Mouse (Mus musculus) embryonic facial prominence, embryonic 12.5 days (tissue): ENCODE data around the gene Cspg4. TPM values are rescaled to one million over a fixed set of nuclear protein-coding genes. Genes with fewer than 3 reads are reported as not detected.
A peak's percentile ranks its signal among the peaks of the same experiment; 100 is the strongest.
"Not testable (repeated sequence)": the region's sequence is repeated elsewhere in the genome, so short reads cannot be mapped to it uniquely, and the experiment has no call there.

Source experiments
- ATAC-seq: fragments of 200-750 bp; cut with Nextera tagmentation; 2 replicates; pipeline ENCODE4 v1.8.0; 2017; ENCODE audit not compliant: insufficient number of reproducible peaks, insufficient read depth, low FRiP score, low TSS enrichment
- H3K27ac ChIP-seq: fragments of 300-500 bp; sonication (generic); 2 replicates; pipeline ENCODE4 v1.5.1; 2016; ENCODE audit warnings: mild to moderate bottlenecking
- H3K27me3 ChIP-seq: fragments of 300-500 bp; sonication (generic); 2 replicates; pipeline ENCODE4 v1.6.1; 2016; ENCODE audit warnings: mild to moderate bottlenecking, moderate library complexity
- H3K36me3 ChIP-seq: fragments of 300-500 bp; sonication (generic); 2 replicates; pipeline ENCODE4 v1.6.1; 2016; ENCODE audit warnings: mild to moderate bottlenecking
- H3K4me1 ChIP-seq: fragments of 300-500 bp; sonication (generic); 2 replicates; pipeline ENCODE4 v1.6.1; 2016
- H3K4me2 ChIP-seq: fragments of 300-500 bp; sonication (generic); replicated peaks from 2 replicates; pipeline ENCODE4 v1.6.1; 2016; ENCODE audit warnings: mild to moderate bottlenecking, moderate library complexity
- H3K4me3 ChIP-seq: fragments of 300-500 bp; sonication (generic); 2 replicates; pipeline ENCODE4 v1.5.1; 2016; ENCODE audit warnings: mild to moderate bottlenecking
- H3K9ac ChIP-seq: fragments of 300-500 bp; sonication (generic); 2 replicates; pipeline ENCODE4 v1.6.1; 2016; ENCODE audit warnings: mild to moderate bottlenecking, moderate library complexity
- H3K9me3 ChIP-seq: fragments of 300-500 bp; sonication (generic); 2 replicates; pipeline ENCODE4 v1.6.1; 2016; ENCODE audit warnings: mild to moderate bottlenecking, moderate library complexity
- WGBS: fragments of 180-500 bp; shearing (Covaris S2); methylation state at CpG from one replicate; pipeline ENCODE4 v1.1.7; 2016; 5-methylcytosine and 5-hydroxymethylcytosine counted together
- polyA plus RNA-seq: library from polyadenylated mRNA; unstranded; fragments of >200 nt; fragmentation: Nextera tagmentation; extraction: Ambion mirVana; gene quantifications from 2 replicates; pipeline ENCODE4 v1.2.1, GENCODE M21; 2016

Gene Cspg4
- polyA plus RNA-seq, 1 experiment from 2014 or later, result 9.1 TPM

- Histone ChIP-seq H3K27ac (peak overlapping the region; percentile 95), H3K4me3 (peak overlapping the region; percentile 65), H3K27me3 (0 out of 2 replicates have a peak, but pooled peaks cover 3% of the 10 kb centered on the region), H3K36me3 (peaks cover 9% of the 10 kb centered on the region), H3K9me3 (no peaks in the 10 kb centered on the region), H3K4me2 (peak overlapping the region; percentile 85), H3K4me1 (peaks cover 44% of the 10 kb centered on the region), H3K9ac (peak overlapping the region; percentile 76)
- peak; percentile 25; the same call in 1 of the 2 replicates for ATAC-seq
- under 1% methylated on average over 35 of the region's 35 CpGs for WGBS
Measured at GRCm38 (mm10) chr9:56927191-56928012, 62.6 kb downstream of the Cspg4 start.

- H3K27me3 ChIP-seq, result 0 out of 2 replicates have a peak, but pooled peaks cover 3% of the 10 kb centered on the region
- H3K9me3 ChIP-seq, result no peaks in the 10 kb centered on the region
- peak within 1 kb of the TSS; percentile 95 for H3K27ac ChIP-seq
- peak within 1 kb of the TSS; percentile 65 for H3K4me3 ChIP-seq
- peak within 1 kb of the TSS; percentile 85 for H3K4me2 ChIP-seq
- WGBS, result under 1% methylated on average over 50 of the region's 50 CpGs
- H3K9ac ChIP-seq, result peak within 1 kb of the TSS; percentile 76
- peaks cover 4% of the 10 kb centered on the region; the same call in 1 of the 2 replicates for H3K36me3 ChIP-seq
- ATAC-seq, result peak; percentile 83
- H3K4me1 ChIP-seq, result peaks cover 40% of the 10 kb centered on the region
Measured at GRCm38 (mm10) chr9:56928041-56928811, 63.4 kb downstream of the Cspg4 start, which contains the start of gene Snx33. Gene Snx33 (minus strand): TSS chr9:56928371.

GRCm38 (mm10) chr9:56929496-56929895, 64.7 kb downstream of the Cspg4 start:
- 65% methylated on average over 4 of the region's 4 CpGs for WGBS
- no peak overlapping the region for H3K9ac ChIP-seq
- 0 out of 2 replicates have a peak, but pooled peaks cover 3% of the 10 kb centered on the region for H3K27me3 ChIP-seq
- no peaks in the 10 kb centered on the region for H3K9me3 ChIP-seq
- peaks cover 4% of the 10 kb centered on the region; the same call in 1 of the 2 replicates for H3K36me3 ChIP-seq
- no peak overlapping the region for H3K27ac ChIP-seq
- H3K4me1 ChIP-seq, result peaks cover 27% of the 10 kb centered on the region
- H3K4me2 ChIP-seq, result no peak overlapping the region
- ATAC-seq, result no peak
- no peak overlapping the region for H3K4me3 ChIP-seq

GRCm38 (mm10) chr9:56930556-56930955, 65.7 kb downstream of the Cspg4 start:
- 80% methylated on average over 1 of the region's 1 CpGs for WGBS
- H3K36me3 ChIP-seq, result peaks cover 4% of the 10 kb centered on the region; the same call in 1 of the 2 replicates

GRCm38 (mm10) chr9:56936861-56937222, 72.0 kb downstream of the Cspg4 start:
- peaks cover 11% of the 10 kb centered on the region for H3K4me1 ChIP-seq
- WGBS, result 19% methylated on average over 6 of the region's 6 CpGs
- peak overlapping the region; percentile 58 for H3K4me2 ChIP-seq
- no peak overlapping the region for H3K9ac ChIP-seq
- H3K27ac ChIP-seq, result no peak overlapping the region
- H3K4me3 ChIP-seq, result peak overlapping the region; percentile 88
- no peaks in the 10 kb centered on the region for H3K9me3 ChIP-seq
- no peaks in the 10 kb centered on the region for H3K36me3 ChIP-seq
- no peak for ATAC-seq
- no peaks in the 10 kb centered on the region for H3K27me3 ChIP-seq

More at GRCm38 (mm10) chr9:56930556-56930955, 65.7 kb downstream of the Cspg4 start:
- Histone ChIP-seq H3K4me2 (no peak overlapping the region), H3K27me3 (0 out of 2 replicates have a peak, but pooled peaks cover 3% of the 10 kb centered on the region), H3K9ac (no peak overlapping the region), H3K27ac (no peak overlapping the region), H3K4me1 (peaks cover 17% of the 10 kb centered on the region), H3K9me3 (no peaks in the 10 kb centered on the region), H3K4me3 (no peak overlapping the region)
- no peak for ATAC-seq

- WGBS, result under 1% methylated on average over 73 of the region's 73 CpGs
- ATAC-seq, result peak; percentile 89
Measured at GRCm38 (mm10) chr9:56937223-56938160, 72.7 kb downstream of the Cspg4 start, which contains the start of gene Imp3. Gene Imp3 (plus strand): TSS chr9:56937475.

GRCm38 (mm10) chr9:56938374-56938773, 73.5 kb downstream of the Cspg4 start:
- Histone ChIP-seq H3K4me1 (peaks cover 11% of the 10 kb centered on the region), H3K27me3 (no peaks in the 10 kb centered on the region), H3K36me3 (no peaks in the 10 kb centered on the region), H3K4me3 (peak overlapping the region; percentile 88), H3K27ac (no peak overlapping the region), H3K4me2 (peak overlapping the region; percentile 88), H3K9me3 (no peaks in the 10 kb centered on the region), H3K9ac (peak overlapping the region; percentile 85)
- ATAC-seq, result no peak
- 2% methylated on average over 7 of the region's 7 CpGs for WGBS

More at GRCm38 (mm10) chr9:56937223-56938160, 72.7 kb downstream of the Cspg4 start, which contains the start of gene Imp3:
- Histone ChIP-seq H3K9me3 (no peaks in the 10 kb centered on the region), H3K4me3 (peak within 1 kb of the TSS; percentile 88), H3K27me3 (no peaks in the 10 kb centered on the region), H3K27ac (peak within 1 kb of the TSS; percentile 93), H3K4me2 (peak within 1 kb of the TSS; percentile 88), H3K4me1 (peaks cover 11% of the 10 kb centered on the region), H3K36me3 (no peaks in the 10 kb centered on the region), H3K9ac (peak within 1 kb of the TSS; percentile 85)

- H3K9me3 ChIP-seq, H3K9ac ChIP-seq, H3K4me3 ChIP-seq, H3K36me3 ChIP-seq, ATAC-seq, H3K27ac ChIP-seq, H3K4me2 ChIP-seq, H3K27me3 ChIP-seq: not testable (repeated sequence)
- WGBS, result 29% methylated on average over 3 of the region's 3 CpGs
- H3K4me1 ChIP-seq, result peaks cover 11% of the 10 kb centered on the region
Measured at GRCm38 (mm10) chr9:56947481-56947880, 82.6 kb downstream of the Cspg4 start.

- H3K27me3 ChIP-seq, H3K4me3 ChIP-seq, H3K4me2 ChIP-seq, ATAC-seq, H3K36me3 ChIP-seq, H3K9ac ChIP-seq, H3K27ac ChIP-seq, H3K9me3 ChIP-seq: not testable (repeated sequence)
- 86% methylated on average over 5 of the region's 5 CpGs for WGBS
- peaks cover 11% of the 10 kb centered on the region for H3K4me1 ChIP-seq
Measured at GRCm38 (mm10) chr9:56948699-56949098, 83.9 kb downstream of the Cspg4 start.
